Mouse (Mus musculus) layer of hippocampus, postnatal 25 days (tissue): ENCODE data around the gene Vmn2r51. TPM values are rescaled to one million over a fixed set of nuclear protein-coding genes. Genes with fewer than 3 reads are reported as not detected.
"Not testable (repeated sequence)": the region's sequence is repeated elsewhere in the genome, so short reads cannot be mapped to it uniquely, and the experiment has no call there.

ENCODE experiments used
- DNase-seq, 2 experiments: peaks; one replicate each; pipeline ENCODE4 v3.0.0; 2022; ENCODE audit warnings: mixed read lengths in 2 of 2, low spot score in 1 of 2; ENCODE audit errors: extremely low spot score in 1 of 2
- total RNA-seq, 2 experiments: library from RNA; stranded (reverse); gene quantifications; 2 replicates each; pipeline ENCODE4 v1.2.3; 2021

The Vmn2r51 gene
- not detected for total RNA-seq

DNA sequence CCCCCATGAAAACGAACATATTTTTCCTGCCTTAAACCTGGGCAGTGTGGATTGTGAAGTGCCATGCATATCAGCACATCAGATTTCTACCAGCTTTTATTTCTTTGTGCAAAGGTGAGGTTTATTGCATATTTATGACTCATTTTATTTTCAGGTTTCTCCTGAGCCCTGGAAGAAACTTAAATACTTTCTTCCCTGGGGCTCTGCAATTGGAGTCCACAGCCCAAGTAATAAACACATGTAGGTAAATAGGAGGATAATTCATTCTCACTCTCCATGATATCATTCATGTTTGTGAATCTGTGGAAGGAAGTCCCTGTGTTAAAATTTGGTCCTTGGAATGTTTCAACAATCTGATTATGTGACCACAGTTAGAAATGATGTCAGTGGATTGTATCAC is at the start of gene Vmn2r51:
TSS of gene Vmn2r51 (minus strand) at position 101 of the 400 bp plus-strand sequence.
- DNase-seq: not testable (repeated sequence)

DNA sequence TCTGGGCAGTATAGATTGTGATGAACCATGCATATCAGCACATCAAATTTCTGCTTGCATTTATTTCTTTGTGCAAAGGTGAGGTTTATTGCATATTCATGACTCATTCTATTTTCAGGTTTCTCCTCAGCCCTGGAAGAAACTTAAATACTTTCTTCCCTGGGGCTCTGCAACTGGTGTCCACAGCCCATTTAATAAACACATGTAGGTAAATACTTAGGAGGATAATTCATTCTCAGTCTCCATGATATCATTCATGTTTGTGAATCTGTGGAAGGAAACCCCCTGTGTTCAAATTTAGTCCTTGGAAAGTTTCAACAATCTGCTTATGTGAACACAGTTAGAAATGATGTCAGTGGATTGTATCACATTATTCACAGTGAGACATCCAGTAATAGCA is 52.3 kb downstream of the Vmn2r51 start, which contains the start of gene Vmn2r50:
TSS of gene Vmn2r50 (minus strand) at position 101 of the 400 bp plus-strand sequence.
- not testable (repeated sequence) for DNase-seq

Other genes with a start within 250 kb of the Vmn2r51 start
- gene Vmn2r48, start 152.2 kb downstream of the Vmn2r51 start, total RNA-seq: not detected
- not detected for gene Vmn2r49, start 113.5 kb downstream of the Vmn2r51 start, total RNA-seq
- not detected for gene Vmn2r50, start 52.4 kb downstream of the Vmn2r51 start, total RNA-seq
- not detected for gene Vmn2r52, start 70.8 kb upstream of the Vmn2r51 start, total RNA-seq
- gene Vmn1r66, start 172.3 kb upstream of the Vmn2r51 start, total RNA-seq: not detected